Mouse (Mus musculus) thymus, adult 18-20 months (tissue): ENCODE results near the gene Rbm28.

ENCODE experiments used
- DNase-seq, 2 experiments: peaks; one replicate each; pipeline ENCODE4 v3.0.0; 2022; ENCODE audit warnings: mixed read lengths in 2 of 2

Rbm28 gene

GRCm38 (mm10) chr6:29164314-29165244 lies at the start of gene Rbm28:
Gene Rbm28, minus strand, starts transcription at chr6:29165006.
- DNase-seq = peak; percentile 73 to 82

- DNase-seq = peak in 1 of 2 experiments; percentile 42
Measured at GRCm38 (mm10) chr6:29214245-29214644, 49.4 kb upstream of the Rbm28 start.

GRCm38 (mm10) chr6:29213436-29213835 lies 48.6 kb upstream of the Rbm28 start:
- DNase-seq = no peak

GRCm38 (mm10) chr6:29211806-29212492 lies 47.1 kb upstream of the Rbm28 start:
- DNase-seq = peak; percentile 85 to 86

- no peak for DNase-seq
Measured at GRCm38 (mm10) chr6:29211146-29211545, 46.3 kb upstream of the Rbm28 start.

GRCm38 (mm10) chr6:29210231-29210936 lies 45.6 kb upstream of the Rbm28 start:
- no peak for DNase-seq

GRCm38 (mm10) chr6:29208178-29208577 lies 43.4 kb upstream of the Rbm28 start:
- no peak for DNase-seq

GRCm38 (mm10) chr6:29207017-29207416 lies 42.2 kb upstream of the Rbm28 start:
- DNase-seq = no peak

GRCm38 (mm10) chr6:29206006-29206405 lies 41.2 kb upstream of the Rbm28 start:
- no peak for DNase-seq

- DNase-seq = no peak
Measured at GRCm38 (mm10) chr6:29204932-29205614, 40.3 kb upstream of the Rbm28 start.

- DNase-seq = no peak
Measured at GRCm38 (mm10) chr6:29203861-29204585, 39.2 kb upstream of the Rbm28 start.

GRCm38 (mm10) chr6:29203096-29203495 lies 38.3 kb upstream of the Rbm28 start:
- no peak for DNase-seq

GRCm38 (mm10) chr6:29201988-29202387 lies 37.2 kb upstream of the Rbm28 start:
- no peak for DNase-seq

- DNase-seq = no peak
Measured at GRCm38 (mm10) chr6:29201341-29201740, 36.5 kb upstream of the Rbm28 start.

GRCm38 (mm10) chr6:29200496-29200895 lies 35.7 kb upstream of the Rbm28 start:
- no peak for DNase-seq

GRCm38 (mm10) chr6:29199223-29199855 lies 34.5 kb upstream of the Rbm28 start:
- DNase-seq = no peak

- DNase-seq = peak; percentile 53 to 61
Measured at GRCm38 (mm10) chr6:29198309-29199222, 33.8 kb upstream of the Rbm28 start.

- no peak for DNase-seq
Measured at GRCm38 (mm10) chr6:29195846-29196698, 31.3 kb upstream of the Rbm28 start.

- peak in 1 of 2 experiments; percentile 1 for DNase-seq
Measured at GRCm38 (mm10) chr6:29195146-29195545, 30.3 kb upstream of the Rbm28 start.
